Mouse (Mus musculus) heart, adult 2 months (tissue): ENCODE results near the gene Plcl1.

Experiments
- CTCF ChIP-seq: fragments of 200-600 bp; IDR thresholded peaks from 2 replicates; pipeline ENCODE4 v1.8.1; 2022; ENCODE audit warnings: antibody characterized with exemption, mild to moderate bottlenecking, moderate library complexity
- EP300 ChIP-seq: fragments of 200-500 bp; IDR thresholded peaks from 2 replicates; pipeline ENCODE4 v1.6.1; 2011; ENCODE audit warnings: low read depth, low read length, control low read depth; ENCODE audit not compliant: insufficient read depth
- POLR2A ChIP-seq: fragments of 200-500 bp; IDR thresholded peaks from 2 replicates; pipeline ENCODE4 v1.6.1; 2011; ENCODE audit warnings: mild to moderate bottlenecking, low read depth, low read length, control low read depth; ENCODE audit not compliant: insufficient read depth

DNA sequence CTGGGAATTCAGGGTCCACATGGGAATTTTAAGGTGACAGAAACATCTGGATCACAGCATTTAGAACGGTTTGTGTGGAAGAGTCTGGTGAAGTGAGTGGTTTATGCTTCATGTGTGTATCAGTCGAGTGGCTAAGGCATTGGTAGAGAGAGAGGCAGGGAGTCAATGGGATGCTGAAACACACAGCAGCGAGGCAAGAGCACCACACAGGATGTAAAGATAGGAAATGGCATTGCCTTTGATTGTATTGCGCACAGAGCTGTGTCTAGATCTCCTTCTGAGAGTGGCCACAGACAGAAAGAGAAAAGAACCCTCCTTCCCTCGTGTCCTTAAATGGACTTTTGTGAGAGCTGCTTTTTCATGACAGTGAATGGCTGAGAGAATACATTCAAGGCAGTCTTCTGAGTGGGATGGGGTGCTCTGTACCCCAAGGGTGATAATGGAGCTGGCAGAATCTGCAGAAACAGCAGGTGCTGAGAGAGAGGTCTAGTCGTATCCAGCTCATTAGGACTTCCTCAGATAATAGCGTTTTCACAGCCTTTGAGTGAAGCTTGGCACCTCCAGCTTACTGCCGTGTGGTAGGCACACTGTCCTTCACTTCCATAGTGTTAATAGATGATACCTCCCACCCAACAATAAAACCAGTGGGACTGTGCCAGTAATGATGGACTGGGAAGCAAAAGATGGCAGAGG is 253.9 kb downstream of the Plcl1 start:
- TF ChIP-seq CTCF, result no peak
- TF ChIP-seq EP300, result no peak
- TF ChIP-seq POLR2A, result no peak
